Mouse (Mus musculus) liver, embryonic 14.5 days (tissue): ENCODE results near the gene Rtel1. TPM values are rescaled to one million over a fixed set of nuclear protein-coding genes. Genes with fewer than 3 reads are reported as not detected.

Experiments used
- ATAC-seq: fragments of 200-750 bp; cut with Nextera tagmentation; 2 replicates; pipeline ENCODE4 v1.8.0; 2017; ENCODE audit warnings: moderate number of reproducible peaks, mild to moderate bottlenecking, moderate library complexity; ENCODE audit not compliant: insufficient read depth
- DNase-seq, 3 experiments: peaks; one replicate each; pipeline ENCODE4 v3.0.0-alpha.2; 2012 to 2013; ENCODE audit warnings: low read depth in 3 of 3, low spot score in 3 of 3
- H3K27ac ChIP-seq: fragments of 300-500 bp; sonication (generic); 2 replicates; pipeline ENCODE4 v1.5.1; 2014; ENCODE audit warnings: moderate library complexity, mild to moderate bottlenecking, control low read depth, inconsistent platforms
- H3K27me3 ChIP-seq: fragments of 300-500 bp; sonication (generic); 2 replicates; pipeline ENCODE4 v1.6.1; 2014; ENCODE audit warnings: mild to moderate bottlenecking, low read length, moderate library complexity; ENCODE audit not compliant: control insufficient read depth, insufficient read depth
- H3K36me3 ChIP-seq: fragments of 300-500 bp; sonication (generic); replicated peaks from 2 replicates; pipeline ENCODE4 v1.6.1; 2014; ENCODE audit warnings: low read depth; ENCODE audit not compliant: control insufficient read depth, insufficient read depth
- H3K4me1 ChIP-seq, 2 experiments: fragments of 200-500 bp in 1 of 2; fragments of 300-500 bp in 1 of 2; sonication (generic) in 1 of 2; replicated peaks; 2 replicates each; pipeline ENCODE4 v1.6.1; 2012 to 2014; ENCODE audit warnings: antibody characterized with exemption in 1 of 2, inconsistent platforms in 1 of 2, low read length in 1 of 2; ENCODE audit not compliant: control insufficient read depth in 2 of 2, insufficient read depth in 2 of 2
- H3K4me2 ChIP-seq: fragments of 300-500 bp; sonication (generic); 2 replicates; pipeline ENCODE4 v1.6.1; 2014; ENCODE audit warnings: low read depth, mild to moderate bottlenecking, control low read depth, moderate library complexity
- H3K4me3 ChIP-seq, 2 experiments: fragments of 200-500 bp in 1 of 2; fragments of 300-500 bp in 1 of 2; sonication (generic) in 1 of 2; 2 replicates each; pipeline ENCODE4 v1.5.1; 2012 to 2014; ENCODE audit warnings: low read depth in 2 of 2, low read length in 2 of 2, mild to moderate bottlenecking in 2 of 2, control low read depth in 1 of 2, inconsistent platforms in 1 of 2, moderate library complexity in 1 of 2; ENCODE audit not compliant: insufficient read depth in 1 of 2
- H3K9ac ChIP-seq: fragments of 300-500 bp; sonication (generic); replicated peaks from 2 replicates; pipeline ENCODE4 v1.6.1; 2014; ENCODE audit warnings: mild to moderate bottlenecking, control low read depth, moderate library complexity
- H3K9me3 ChIP-seq: fragments of 300-500 bp; sonication (generic); 2 replicates; pipeline ENCODE4 v1.6.1; 2016; ENCODE audit warnings: low read length, mixed read lengths; ENCODE audit not compliant: control insufficient read depth
- CTCF ChIP-seq: IDR thresholded peaks from 2 replicates; pipeline ENCODE4 v1.5.1; 2016; ENCODE audit warnings: antibody characterized with exemption, low read depth, control low read depth
- EP300 ChIP-seq: IDR thresholded peaks from 2 replicates; pipeline ENCODE4 v1.6.1; 2016; ENCODE audit warnings: antibody characterized with exemption, low read depth
- WGBS: fragments of 180-500 bp; shearing (Covaris S2); extraction: QIAGEN DNeasy Blood & Tissue Kit; methylation state at CpG from one replicate; pipeline ENCODE4 v1.1.7; 2014; ENCODE audit not compliant: insufficient replicate concordance; 5-methylcytosine and 5-hydroxymethylcytosine counted together
- polyA plus RNA-seq, 2 experiments: library from polyadenylated mRNA; depleted of rRNA in 1 of 2; stranded (reverse) in 1 of 2; unstranded in 1 of 2; fragments of >200 nt; fragmentation: Nextera tagmentation in 1 of 2; extraction: Ambion mirVana in 1 of 2; gene quantifications; 2 replicates each; pipeline versions ENCODE4 v1.2.1 to v1.2.3; 2012 to 2014

The Rtel1 gene
- polyA plus RNA-seq, 2 experiments: 26.2 to 39.1 TPM

DNA sequence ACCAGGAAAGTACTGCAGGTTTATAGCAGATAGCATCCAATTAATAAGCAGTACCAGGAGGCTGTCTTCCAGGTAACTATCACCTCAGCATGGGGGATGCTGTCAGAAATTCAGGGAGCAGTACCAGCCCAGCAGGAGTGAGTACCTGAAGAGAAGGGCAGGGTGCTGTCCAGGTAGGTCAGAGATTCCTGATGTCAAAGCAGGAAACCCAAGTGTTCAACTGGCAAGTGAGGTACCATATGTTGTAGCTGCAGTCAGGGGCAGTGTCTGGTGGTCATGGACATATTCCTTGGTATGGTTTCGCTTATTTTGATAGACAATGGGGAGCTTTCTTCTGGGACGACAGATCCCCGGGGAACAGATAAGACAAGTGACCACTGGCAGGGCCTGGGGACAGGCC, 7.1 kb upstream of the Rtel1 start:
- no peak overlapping the region for H3K27ac ChIP-seq
- ATAC-seq (no peak), DNase-seq (no peak)
- TF ChIP-seq CTCF: no peak
- TF ChIP-seq EP300: no peak
- H3K4me1 ChIP-seq: no peaks in the 10 kb centered on the region
- no peaks in the 10 kb centered on the region for H3K9me3 ChIP-seq
- peaks cover 58% of the 10 kb centered on the region for H3K27me3 ChIP-seq
- H3K9ac ChIP-seq: no peak overlapping the region
- H3K4me2 ChIP-seq: no peak overlapping the region
- WGBS: 64% methylated on average over 3 of the region's 3 CpGs
- no peak overlapping the region for H3K4me3 ChIP-seq
- no peaks in the 10 kb centered on the region for H3K36me3 ChIP-seq

DNA sequence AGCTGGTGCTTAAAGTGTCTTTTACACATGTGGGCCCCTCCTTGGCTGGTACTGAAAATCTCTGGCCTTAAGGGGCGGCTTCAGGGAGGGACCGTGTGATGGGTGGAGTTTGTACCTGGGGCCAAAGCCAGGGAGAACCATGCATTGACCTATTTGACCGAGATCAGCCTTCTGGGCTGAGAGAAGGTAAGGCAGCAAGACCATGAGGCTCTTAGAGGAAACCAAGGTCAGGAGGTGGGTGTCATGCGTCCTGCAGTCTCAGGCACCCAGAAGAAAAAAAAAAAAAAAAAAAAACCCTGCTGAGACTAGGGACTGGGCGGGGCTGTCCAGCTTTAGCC, 6.6 kb upstream of the Rtel1 start:
- Histone ChIP-seq H3K9ac (no peak overlapping the region), H3K27ac (no peak overlapping the region), H3K4me1 (no peaks in the 10 kb centered on the region), H3K9me3 (no peaks in the 10 kb centered on the region), H3K4me3 (no peak overlapping the region), H3K36me3 (no peaks in the 10 kb centered on the region), H3K4me2 (no peak overlapping the region), H3K27me3 (peaks cover 55% of the 10 kb centered on the region)
- no peak for TF ChIP-seq EP300
- TF ChIP-seq CTCF: no peak
- ATAC-seq (no peak), DNase-seq (no peak)
- 9% methylated on average over 5 of the region's 5 CpGs for WGBS

DNA sequence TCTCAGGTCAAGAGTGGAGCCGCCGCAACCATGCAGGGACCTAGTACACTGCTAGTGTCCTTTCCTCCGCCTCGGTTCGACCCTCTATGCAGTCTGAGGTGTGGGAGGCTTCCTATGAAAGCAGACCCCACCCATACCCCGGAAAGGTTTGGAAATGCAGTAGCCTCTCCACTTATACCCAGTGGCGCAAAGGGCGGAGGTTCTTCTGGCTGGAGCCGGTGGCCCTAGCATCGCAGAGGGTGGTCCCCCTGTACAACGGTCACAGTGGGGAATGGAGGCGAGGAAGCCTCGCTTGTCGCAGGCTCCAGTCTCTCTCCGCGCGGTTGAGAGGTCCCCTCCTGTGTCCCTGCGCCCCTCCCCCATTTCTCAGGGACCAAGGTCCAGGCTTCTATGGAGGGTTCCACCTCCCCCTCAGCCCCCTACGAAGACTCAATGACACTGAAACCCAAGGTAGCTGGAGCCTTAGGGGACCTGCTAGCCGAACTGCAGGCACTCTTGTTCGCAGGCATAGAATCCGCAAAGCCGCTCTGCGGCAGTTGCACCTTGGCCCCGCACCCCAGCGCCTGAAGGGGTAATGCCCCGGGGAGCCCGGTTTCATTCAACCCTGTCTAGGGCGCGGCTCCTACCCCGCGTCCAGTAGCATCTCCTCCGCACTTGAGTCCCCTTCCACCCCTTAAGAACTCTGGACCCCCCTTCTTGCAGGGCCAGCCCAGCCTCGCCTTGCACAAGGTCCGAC, 6.0 kb upstream of the Rtel1 start:
- 7% methylated on average over 35 of the region's 35 CpGs for WGBS
- H3K36me3 ChIP-seq: no peaks in the 10 kb centered on the region
- ATAC-seq (0 out of 2 replicates have a peak, but pooled peaks have one; percentile 18), DNase-seq (no peak)
- H3K4me3 ChIP-seq: no peak overlapping the region
- H3K4me2 ChIP-seq: no peak overlapping the region
- H3K9me3 ChIP-seq: no peaks in the 10 kb centered on the region
- H3K4me1 ChIP-seq: no peaks in the 10 kb centered on the region
- no peak overlapping the region for H3K27ac ChIP-seq
- no peak overlapping the region for H3K9ac ChIP-seq
- no peak for TF ChIP-seq EP300
- no peak for TF ChIP-seq CTCF
- peaks cover 55% of the 10 kb centered on the region for H3K27me3 ChIP-seq

DNA sequence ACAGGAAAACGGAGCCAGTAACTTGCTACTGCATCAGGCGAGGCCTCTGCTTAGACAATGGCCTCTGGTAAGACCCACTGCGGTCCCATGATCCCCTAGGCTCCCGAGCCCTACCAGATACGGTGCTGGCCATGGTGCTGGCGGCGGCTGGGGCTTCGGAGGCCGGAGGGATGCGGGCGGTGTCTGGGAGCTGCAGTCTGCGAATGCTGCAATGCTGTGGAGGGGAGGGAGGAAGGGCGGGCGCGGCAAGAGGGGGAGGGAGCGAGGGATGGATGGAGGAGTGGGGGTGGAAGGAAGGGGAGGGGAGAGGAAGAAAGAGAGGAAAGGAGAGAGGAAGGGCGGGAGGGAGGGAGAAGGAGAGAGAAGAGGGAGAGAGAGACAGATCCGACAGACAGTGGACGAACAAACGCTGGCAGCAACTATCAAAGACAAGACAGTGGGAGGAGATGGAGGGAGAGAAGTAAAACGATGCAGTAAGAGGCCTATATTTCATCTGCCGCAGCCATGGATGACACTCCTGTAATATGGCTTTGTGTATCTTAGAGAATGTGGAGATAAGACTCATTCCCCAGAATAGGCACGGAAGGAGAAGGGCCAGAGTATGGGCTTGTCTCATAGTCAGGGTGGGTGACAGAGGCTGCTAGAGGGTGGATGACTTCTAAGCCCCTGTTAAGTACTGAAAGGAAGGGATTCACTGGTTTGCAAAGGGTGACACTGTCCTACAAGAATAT, 5.3 kb upstream of the Rtel1 start, which contains the start of gene Stmn3:
Gene Stmn3 (minus strand): TSS at position 421 of the 731 bp plus-strand sequence.
- 5% methylated on average over 23 of the region's 23 CpGs for WGBS

DNA sequence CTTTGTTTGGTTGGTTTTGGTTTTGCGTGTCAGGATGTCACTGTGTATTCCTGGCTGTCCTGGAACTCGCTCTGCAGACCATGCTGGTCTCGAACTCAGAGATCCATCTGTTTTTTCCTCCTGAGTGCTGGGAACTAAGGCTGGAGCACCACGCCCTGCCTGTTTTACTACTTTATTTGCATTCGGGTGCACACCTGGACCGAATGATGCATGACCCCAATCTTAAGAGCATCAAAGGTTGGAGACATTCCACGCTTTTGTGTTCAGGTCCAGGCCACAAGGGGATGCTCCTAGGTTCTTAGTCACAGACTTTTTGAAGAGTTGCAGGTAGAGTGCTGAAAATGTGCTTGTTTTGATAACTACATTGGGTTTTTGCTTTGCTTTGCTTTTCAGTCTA, 562 bp downstream of the Rtel1 start:
- peaks cover 7 to 15% of the 10 kb centered on the region in 2 experiments for H3K4me1 ChIP-seq
- H3K27me3 ChIP-seq: peaks cover 8% of the 10 kb centered on the region
- 16% methylated on average over 7 of the region's 7 CpGs for WGBS
- H3K4me3 ChIP-seq: peak overlapping the region; percentile 72 to 78
- H3K36me3 ChIP-seq: peaks cover 24% of the 10 kb centered on the region
- DNase-seq (no peak), ATAC-seq (peak; percentile 26; the same call in 1 of the 2 replicates)
- H3K9ac ChIP-seq: peak overlapping the region; percentile 80
- peak overlapping the region; percentile 62 for H3K4me2 ChIP-seq
- peak overlapping the region; percentile 88 for H3K27ac ChIP-seq
- no peaks in the 10 kb centered on the region for H3K9me3 ChIP-seq
- TF ChIP-seq EP300 (no peak), CTCF (0 out of 2 replicates have a peak, but pooled peaks have one; percentile 9)

More for the DNA sequence above, 5.3 kb upstream of the Rtel1 start, which contains the start of gene Stmn3:
- no peaks in the 10 kb centered on the region for H3K9me3 ChIP-seq
- no peak within 1 kb of the TSS for H3K27ac ChIP-seq
- peaks cover 3 to 5% of the 10 kb centered on the region in 2 experiments; a peak in 2 of 4 replicates for H3K4me1 ChIP-seq
- H3K9ac ChIP-seq: no peak within 1 kb of the TSS
- H3K4me2 ChIP-seq: no peak within 1 kb of the TSS
- DNase-seq (no peak), ATAC-seq (no peak)
- no peaks in the 10 kb centered on the region for H3K36me3 ChIP-seq
- TF ChIP-seq CTCF: no peak
- TF ChIP-seq EP300: no peak
- peaks cover 48% of the 10 kb centered on the region for H3K27me3 ChIP-seq
- no peak within 1 kb of the TSS for H3K4me3 ChIP-seq
